Mouse (Mus musculus) ES-Bruce4 (cell line): ENCODE measurements at regions not wholly inside any gene's neighbourhood (a gene's known extent, or its start where the extent isn't known, plus 50 kb on each side); places are given as distances from the start of the nearest gene placed in this dataset.

Experiments
- CTCF ChIP-seq: IDR thresholded peaks from one replicate; pipeline ENCODE4 v1.8.1; 2011; ENCODE audit warnings: low read depth, low read length
- EP300 ChIP-seq: IDR thresholded peaks from 2 replicates; pipeline ENCODE4 v1.6.1; 2011; ENCODE audit warnings: low read depth, low read length; ENCODE audit not compliant: insufficient read depth
- POLR2A ChIP-seq: IDR thresholded peaks from one replicate; pipeline ENCODE4 v1.8.1; 2011; ENCODE audit warnings: low read length; ENCODE audit not compliant: insufficient read depth

- no peak for TF ChIP-seq CTCF
- TF ChIP-seq EP300, result no peak
- TF ChIP-seq POLR2A, result no peak
Measured at GRCm38 (mm10) chr3:36339656-36340055, 117.5 kb upstream of the Qrfpr start.
